Mouse (Mus musculus) right cerebral cortex, postnatal 4 days (tissue): ENCODE measurements around the gene Mrps23.

ENCODE experiments used
- DNase-seq: peaks from one replicate; pipeline ENCODE4 v3.0.0-alpha.2; 2022

Gene Mrps23

DNA sequence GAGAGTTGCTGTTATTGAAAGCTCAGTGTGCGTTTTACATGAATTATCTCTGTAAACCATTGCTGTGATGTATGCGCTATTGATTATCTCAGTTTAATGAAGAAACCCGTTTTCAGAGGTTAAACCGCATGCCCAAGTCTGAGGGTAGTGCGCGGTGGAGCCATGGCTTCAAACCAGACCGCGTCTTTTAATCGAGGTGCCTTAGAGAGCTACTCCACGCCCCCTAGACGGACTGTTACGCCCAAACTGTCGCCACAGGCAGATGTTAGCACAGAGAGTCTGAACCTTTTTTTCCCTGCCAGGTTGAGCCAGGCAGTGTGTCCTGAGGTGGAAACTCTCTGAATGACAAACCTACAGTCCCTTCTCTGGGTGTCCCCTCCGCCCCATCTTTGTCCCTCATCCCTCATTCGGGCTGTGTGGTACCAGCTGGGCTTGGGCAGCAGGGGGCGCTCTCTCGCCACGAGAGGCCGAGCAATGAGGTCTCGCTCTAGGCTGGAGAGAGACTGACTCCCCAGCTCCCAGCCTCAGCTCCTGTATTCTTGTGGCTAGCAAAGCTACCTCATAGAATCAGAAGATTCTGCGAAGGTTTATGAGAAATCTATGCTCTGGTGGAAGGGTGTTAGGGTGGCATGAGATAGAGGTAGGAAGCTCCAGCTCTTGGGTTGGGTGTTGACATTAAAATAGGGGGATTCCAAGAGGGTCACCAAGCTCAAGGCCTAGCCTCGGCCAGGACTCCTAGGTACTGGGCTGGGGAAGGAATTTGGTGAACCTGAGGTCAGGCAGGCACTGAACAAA is 48.0 kb downstream of the Mrps23 start:
- DNase-seq, result peak; percentile 91

DNA sequence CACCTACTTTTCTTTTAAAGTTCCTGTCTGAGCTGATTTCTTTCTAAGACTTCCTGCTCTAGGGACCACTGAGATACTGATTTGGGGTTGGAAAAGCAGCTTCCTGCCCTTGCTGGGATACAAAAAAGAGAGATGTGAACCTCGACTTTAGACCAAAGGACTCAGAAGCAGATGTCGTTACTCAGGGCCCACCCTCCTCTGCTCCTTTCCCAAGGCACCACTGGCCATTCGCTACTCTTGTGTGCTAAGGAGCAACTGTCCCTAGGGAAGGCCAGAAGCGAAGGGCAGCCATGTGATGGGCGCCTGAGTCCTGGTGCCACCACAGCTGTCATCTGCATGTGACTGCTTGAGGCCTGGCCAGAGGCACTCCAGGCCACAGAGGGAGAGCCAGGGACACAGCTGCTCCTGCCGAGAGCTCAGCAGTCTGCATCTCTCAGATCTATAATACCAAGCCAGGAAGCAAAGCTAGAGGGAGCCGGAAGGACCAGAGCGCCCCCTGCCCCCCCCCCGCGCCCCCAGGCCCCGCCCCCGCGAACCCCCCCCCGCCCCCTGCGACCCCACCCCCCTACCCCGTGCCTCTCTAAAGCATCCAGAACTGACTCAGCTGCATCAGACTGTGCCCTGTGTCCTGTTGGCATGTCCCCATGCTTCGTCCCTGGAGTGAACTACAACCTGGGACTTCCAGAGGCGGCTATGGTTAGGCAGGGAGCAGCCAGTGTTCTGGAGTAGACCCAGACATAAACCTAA is 48.8 kb downstream of the Mrps23 start:
- DNase-seq, result no peak

DNA sequence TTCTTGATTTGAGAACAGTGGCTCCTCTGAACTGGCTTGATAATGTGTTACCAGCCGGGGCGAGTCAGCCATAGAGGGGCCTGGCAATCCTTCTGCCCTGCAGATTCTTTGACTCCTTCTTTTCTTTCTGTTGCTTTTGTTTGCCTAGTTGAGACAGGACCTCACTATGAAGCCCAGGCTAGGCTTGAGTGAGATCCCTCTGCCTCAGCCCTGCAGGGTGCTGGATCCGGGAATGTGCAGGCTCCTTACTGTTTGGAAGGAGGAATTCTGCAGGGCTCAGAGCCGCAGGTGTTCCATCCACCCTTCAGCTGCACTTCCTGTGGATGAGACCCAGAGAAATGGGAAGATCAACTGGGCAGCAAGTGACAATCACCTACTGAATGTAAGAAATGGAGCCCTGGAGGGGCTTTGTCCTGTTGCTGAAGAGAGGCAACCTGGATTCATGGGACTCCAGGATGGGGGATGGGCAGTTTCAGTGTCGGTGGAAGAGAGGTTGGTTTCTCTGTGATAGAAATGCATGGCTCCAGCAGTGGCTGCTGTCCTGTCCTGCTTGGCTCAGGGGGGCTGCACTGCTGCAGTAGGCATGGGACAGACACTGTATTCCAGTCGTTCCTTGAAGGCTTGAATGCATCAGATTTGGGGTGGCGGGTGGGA is 49.5 kb downstream of the Mrps23 start:
- no peak for DNase-seq

DNA sequence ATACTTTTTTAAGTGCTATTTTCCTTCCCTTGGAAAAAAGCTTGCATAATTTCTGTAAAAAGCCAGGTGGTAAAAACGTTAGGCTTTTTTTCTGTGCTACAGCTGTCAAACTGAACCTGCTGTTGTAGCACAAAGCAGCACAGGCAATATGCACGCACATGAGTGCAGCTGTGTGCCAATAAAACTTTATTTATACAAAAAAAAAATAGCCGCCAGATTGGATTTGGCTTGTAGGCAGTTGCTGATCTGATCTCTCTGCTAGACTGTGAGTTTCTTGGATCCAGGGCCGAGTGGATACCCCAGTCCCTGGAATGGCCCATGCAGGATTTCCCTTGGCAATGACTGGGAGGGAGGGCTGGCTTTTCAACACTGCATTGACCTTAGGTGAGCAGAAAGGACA is 53.5 kb downstream of the Mrps23 start:
- DNase-seq, result no peak

DNA sequence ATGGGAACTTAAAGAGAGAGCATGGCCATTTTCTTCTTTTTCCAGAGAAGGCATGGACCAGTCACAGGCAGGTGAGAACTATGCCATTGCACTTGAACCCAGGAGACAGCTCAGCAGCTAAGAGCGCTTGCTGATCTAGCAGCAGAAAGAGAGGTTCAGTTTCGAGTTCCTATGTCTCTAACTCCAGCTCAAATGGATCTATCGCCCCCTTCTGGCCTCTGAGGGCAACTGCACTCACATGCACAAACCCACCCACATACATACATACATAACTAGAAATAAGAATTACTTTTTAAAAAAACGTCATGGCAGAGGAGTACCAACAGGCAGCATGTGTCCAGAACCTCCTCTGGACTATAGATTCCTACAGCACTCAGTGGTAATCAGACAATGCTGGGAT is 54.0 kb downstream of the Mrps23 start:
- no peak for DNase-seq

DNA sequence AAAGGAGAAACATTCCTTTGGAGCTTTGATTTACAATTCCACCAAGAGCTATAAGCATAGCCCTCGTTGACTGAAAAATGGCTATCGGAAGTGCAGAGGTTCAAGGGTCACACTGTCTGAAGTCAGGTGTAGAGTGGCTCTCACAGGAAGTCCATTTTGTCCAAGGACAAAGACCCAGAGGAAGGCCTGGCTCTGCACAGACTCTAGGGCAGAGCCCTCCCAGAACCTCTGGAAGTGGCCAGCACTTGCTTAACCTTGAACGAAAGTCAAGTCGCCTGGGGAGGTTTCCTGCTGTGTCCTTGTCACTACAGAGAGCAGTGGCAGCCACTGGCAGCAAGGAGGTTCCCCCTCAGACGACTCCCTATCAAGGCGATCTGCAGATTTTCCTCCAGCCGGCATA is 56.3 kb downstream of the Mrps23 start:
- no peak for DNase-seq
